In the genomic region with DNA sequence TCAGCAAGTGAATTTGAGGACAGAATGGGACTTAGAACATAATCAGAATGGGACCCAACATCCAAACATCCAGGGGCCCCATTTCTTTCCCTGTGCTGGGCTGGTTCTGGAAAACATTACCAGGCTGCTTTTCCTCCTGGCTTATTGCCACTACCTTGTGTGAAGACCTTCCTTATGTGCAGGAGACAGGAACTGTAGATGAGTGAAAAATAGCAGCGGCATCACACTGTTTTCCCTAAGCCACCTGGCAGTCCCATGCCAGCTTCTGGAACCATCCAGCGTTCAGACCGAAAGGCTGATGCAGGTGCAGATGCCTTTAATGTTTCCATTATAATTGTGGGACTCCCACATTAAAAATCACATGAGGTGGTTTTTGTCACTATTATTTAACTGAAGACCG, we compare ENCODE assay signal across 12 mouse cellular contexts.
DNase-seq lines count a peak whose midpoint lies in the region; ATAC-seq lines count a peak whose summit lies in the region.
"Had no signal": no experiment of that assay in that cellular context is flagged by ENCODE, and none has a peak within 500 bp of the region (broad histone marks: within the 10 kb centered on the region; RNA-seq: fewer than 3 reads in every experiment).

No protein-coding gene starts in this region.

- WGBS in heart, embryonic 12.5 days, result 67% methylated on average over 4 of the region's 4 CpGs
- WGBS in neural tube, embryonic 13.5 days, result 63% methylated on average over 4 of the region's 4 CpGs
- WGBS in intestine, embryonic 15.5 days, result 55% methylated on average over 4 of the region's 4 CpGs

- H3K27me3 ChIP-seq in heart, embryonic 12.5 days (replicated peaks), result no peaks in the 10 kb centered on the region
- H3K27me3 ChIP-seq in neural tube, embryonic 13.5 days, result no peaks in the 10 kb centered on the region
- no peaks in the 10 kb centered on the region for H3K27me3 ChIP-seq in intestine, embryonic 15.5 days (replicated peaks)
- H3K27me3 ChIP-seq: hindbrain, embryonic 15.5 days had no signal

- H3K27ac ChIP-seq in heart, embryonic 12.5 days (ENCODE audit: poor library complexity, severe bottlenecking), result peak overlapping the region; percentile 70
- H3K27ac ChIP-seq in neural tube, embryonic 13.5 days (replicated peaks), result peak overlapping the region; percentile 67; the same call in 1 of the 2 replicates
- H3K27ac ChIP-seq in intestine, embryonic 15.5 days, result 0 out of 2 replicates have a peak overlapping the region, but pooled peaks have one; percentile 39
- H3K27ac ChIP-seq: hindbrain, embryonic 15.5 days had no signal

- H3K4me3 ChIP-seq in heart, embryonic 12.5 days, result no peak overlapping the region
- H3K4me3 ChIP-seq in neural tube, embryonic 13.5 days, result no peak overlapping the region
- H3K4me3 ChIP-seq in intestine, embryonic 15.5 days (replicated peaks), result no peak overlapping the region
- H3K4me3 ChIP-seq: hindbrain, embryonic 15.5 days had no signal

- no peak for DNase-seq in heart, postnatal 10 days
- DNase-seq in neural tube, embryonic 10.5 days (ENCODE audit: extremely low spot score, low spot score), result no peak
- no peak for DNase-seq in left cerebral cortex, adult 8-10 months (ENCODE audit: low spot score in 2 of 2)
- no peak for DNase-seq in layer of hippocampus, postnatal 36 days
- DNase-seq: adrenal gland, adult 8-10 months; left cerebral cortex, postnatal 4 days; lung, postnatal 36 days had no signal

- peaks cover 75% of the 10 kb centered on the region for H3K4me1 ChIP-seq in heart, embryonic 12.5 days (replicated peaks)
- H3K4me1 ChIP-seq in neural tube, embryonic 13.5 days (replicated peaks), result peaks cover 76% of the 10 kb centered on the region
- peaks cover 30% of the 10 kb centered on the region for H3K4me1 ChIP-seq in intestine, embryonic 15.5 days (replicated peaks)

- intact Hi-C loops in heart, postnatal 10 days (cut with DNase I), result no loop called here

- 0 out of 2 replicates have a peak overlapping the region, but pooled peaks have one; percentile 35 for H3K9ac ChIP-seq in heart, embryonic 12.5 days
- H3K9ac ChIP-seq in neural tube, embryonic 13.5 days, result no peak overlapping the region
- no peak overlapping the region for H3K9ac ChIP-seq in intestine, embryonic 15.5 days
- H3K9ac ChIP-seq: hindbrain, embryonic 15.5 days had no signal

- no peak for ATAC-seq in heart, embryonic 12.5 days (ENCODE audit: insufficient number of reproducible peaks, low FRiP score)
- no peak for ATAC-seq in neural tube, embryonic 13.5 days (ENCODE audit: low read depth)
- no peak for ATAC-seq in intestine, embryonic 15.5 days
- ATAC-seq: CD4-positive, CD25-positive, alpha-beta regulatory T cell, adult 4 months had no signal

- H3K9me3 ChIP-seq in heart, embryonic 12.5 days (replicated peaks), result no peaks in the 10 kb centered on the region
- no peaks in the 10 kb centered on the region for H3K9me3 ChIP-seq in neural tube, embryonic 13.5 days
- H3K9me3 ChIP-seq in intestine, embryonic 15.5 days, result no peaks in the 10 kb centered on the region
- H3K9me3 ChIP-seq: hindbrain, embryonic 15.5 days had no signal

- no peaks in the 10 kb centered on the region for H3K36me3 ChIP-seq in heart, embryonic 12.5 days
- no peaks in the 10 kb centered on the region for H3K36me3 ChIP-seq in neural tube, embryonic 13.5 days
- no peaks in the 10 kb centered on the region for H3K36me3 ChIP-seq in intestine, embryonic 15.5 days
- H3K36me3 ChIP-seq: hindbrain, embryonic 15.5 days had no signal

- H3K4me2 ChIP-seq in heart, embryonic 12.5 days, result no peak overlapping the region
- no peak overlapping the region for H3K4me2 ChIP-seq in neural tube, embryonic 13.5 days
- no peak overlapping the region for H3K4me2 ChIP-seq in intestine, embryonic 15.5 days (replicated peaks)
- H3K4me2 ChIP-seq: hindbrain, embryonic 15.5 days had no signal
